22 mouse cellular contexts compared by ENCODE assay signal in the genomic region with DNA sequence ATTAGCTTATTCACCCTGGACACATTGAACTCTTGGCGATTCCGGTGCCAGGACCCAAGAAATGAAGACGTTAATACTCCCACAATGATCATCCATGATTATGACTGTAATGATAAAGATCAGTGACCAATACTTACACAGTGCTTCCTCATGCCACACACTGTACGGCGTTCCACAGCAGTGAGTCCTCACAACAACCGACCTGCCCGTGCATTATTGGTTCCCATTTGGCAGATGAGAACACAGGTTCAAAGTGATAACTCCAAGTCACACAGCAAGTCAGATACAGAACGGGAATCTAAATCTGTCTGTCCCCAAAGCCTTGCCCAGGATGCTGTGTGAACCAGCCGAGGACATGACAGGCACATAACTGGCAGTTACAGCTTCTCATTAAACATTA. TPM values are rescaled to one million over a fixed set of nuclear protein-coding genes. Genes with fewer than 3 reads are reported as not detected.
DNase-seq lines count a peak whose midpoint lies in the region; ATAC-seq and TF ChIP-seq lines count a peak whose summit lies in the region.
"Had no signal": no experiment of that assay in that cellular context is flagged by ENCODE, and none has a peak within 500 bp of the region (broad histone marks: within the 10 kb centered on the region; RNA-seq: fewer than 3 reads in every experiment).

No protein-coding gene starts in this region.

- H3K9me3 ChIP-seq in stomach, postnatal 0 days (ENCODE audit: control insufficient read depth, low read length): no peaks in the 10 kb centered on the region
- no peaks in the 10 kb centered on the region for H3K9me3 ChIP-seq in hindbrain, embryonic 13.5 days
- H3K9me3 ChIP-seq: embryonic facial prominence, embryonic 13.5 days; embryonic facial prominence, embryonic 15.5 days; forebrain, embryonic 10.5 days; forebrain, embryonic 12.5 days had no signal

- no peak for TF ChIP-seq CTCF in stomach, postnatal 0 days (IDR thresholded peaks at IDR 0.05; ENCODE audit: low read depth)

- no peak overlapping the region for H3K4me2 ChIP-seq in stomach, postnatal 0 days (replicated peaks; ENCODE audit: low read depth)
- no peak overlapping the region for H3K4me2 ChIP-seq in hindbrain, embryonic 13.5 days
- H3K4me2 ChIP-seq: embryonic facial prominence, embryonic 13.5 days; embryonic facial prominence, embryonic 15.5 days; forebrain, embryonic 12.5 days had no signal

- DNase-seq in 3134 (ENCODE audit: extremely low read depth, insufficient read length, low spot score): peak; percentile 58
- peak; percentile 40 for DNase-seq in 3T3-L1 (ENCODE audit: low read depth, low spot score)
- DNase-seq in stomach, postnatal 0 days (ENCODE audit: low spot score): no peak
- no peak for DNase-seq in gastrocnemius, postnatal 25 days
- DNase-seq: adrenal gland, adult 2 months; adrenal gland, postnatal 10 days; adrenal gland, postnatal 25 days; cerebellum, adult 11 months; cerebellum, adult 18-20 months; cerebellum, adult 8-10 months; cerebellum, adult 9-11 months; cerebellum, postnatal 14 days; cerebellum, postnatal 36 days; embryo, embryonic 11 days had no signal

- 82% methylated on average over 9 of the region's 9 CpGs for WGBS in stomach, postnatal 0 days
- WGBS in hindbrain, embryonic 13.5 days: 91% methylated on average over 9 of the region's 9 CpGs

- no peak for ATAC-seq in stomach, postnatal 0 days (ENCODE audit: low FRiP score, low TSS enrichment)
- no peak for ATAC-seq in hindbrain, embryonic 13.5 days (ENCODE audit: low FRiP score)
- ATAC-seq: forebrain, embryonic 14.5 days; forebrain, embryonic 16.5 days had no signal

- H3K4me1 ChIP-seq in stomach, postnatal 0 days (replicated peaks; ENCODE audit: control insufficient read depth, insufficient read depth): peaks cover 6% of the 10 kb centered on the region; the same call in 1 of the 2 replicates
- no peaks in the 10 kb centered on the region for H3K4me1 ChIP-seq in hindbrain, embryonic 13.5 days (replicated peaks)

- H3K36me3 ChIP-seq in stomach, postnatal 0 days (ENCODE audit: control insufficient read depth, insufficient read depth, low read length): peaks cover 5% of the 10 kb centered on the region; the same call in 1 of the 2 replicates
- H3K36me3 ChIP-seq in hindbrain, embryonic 13.5 days: peaks cover 4% of the 10 kb centered on the region; the same call in 1 of the 2 replicates
- H3K36me3 ChIP-seq: forebrain, embryonic 12.5 days had no signal

- no peaks in the 10 kb centered on the region for H3K27me3 ChIP-seq in stomach, postnatal 0 days (ENCODE audit: control insufficient read depth, insufficient read depth, low read length)
- no peaks in the 10 kb centered on the region for H3K27me3 ChIP-seq in hindbrain, embryonic 13.5 days
- H3K27me3 ChIP-seq: embryonic facial prominence, embryonic 13.5 days; embryonic facial prominence, embryonic 15.5 days; forebrain, embryonic 12.5 days had no signal

- no peak overlapping the region for H3K4me3 ChIP-seq in stomach, postnatal 0 days (ENCODE audit: low read depth, low read length)
- no peak overlapping the region for H3K4me3 ChIP-seq in hindbrain, embryonic 13.5 days
- H3K4me3 ChIP-seq: embryonic facial prominence, embryonic 13.5 days; embryonic facial prominence, embryonic 15.5 days; erythroblast, embryonic 14.5 days; forebrain, embryonic 10.5 days; forebrain, embryonic 12.5 days had no signal

- no peak for TF ChIP-seq EP300 in stomach, postnatal 0 days (optimal IDR thresholded peaks at IDR 0.05)

- no peak overlapping the region for H3K9ac ChIP-seq in stomach, postnatal 0 days (ENCODE audit: low read length)
- H3K9ac ChIP-seq in hindbrain, embryonic 13.5 days: no peak overlapping the region
- H3K9ac ChIP-seq: embryonic facial prominence, embryonic 13.5 days; embryonic facial prominence, embryonic 15.5 days; forebrain, embryonic 12.5 days had no signal

- H3K27ac ChIP-seq in stomach, postnatal 0 days (replicated peaks): 0 out of 2 replicates have a peak overlapping the region, but pooled peaks have one; percentile 3
- H3K27ac ChIP-seq in hindbrain, embryonic 13.5 days: no peak overlapping the region
- H3K27ac ChIP-seq: embryonic facial prominence, embryonic 13.5 days; embryonic facial prominence, embryonic 15.5 days; forebrain, embryonic 10.5 days; forebrain, embryonic 12.5 days had no signal

RNA-seq across cellular contexts. Expression of a gene that starts 25.0 kb away (rescaled TPM):
- 14.2 and 14.6 TPM in 2 replicates for polyA plus RNA-seq in stomach, postnatal 0 days (2015; fragmentation: Nextera tagmentation; extraction: Ambion mirVana)
- polyA plus RNA-seq in hindbrain, embryonic 13.5 days (2015; fragmentation: Nextera tagmentation; extraction: Ambion mirVana): 9.2 and 10.8 TPM in 2 replicates
- 1 to 10 TPM; 7.9 to 10.0 TPM for total RNA-seq in gastrocnemius, postnatal 25 days (2021)
- polyA plus RNA-seq: erythroblast, embryonic 14.5 days had no signal

Comparison
In these comparisons a context has a peak if more than half of its experiments do, and no peak if none do; other contexts are left out.
1. DNase-seq: peak in 3134 (single experiment) and 3T3-L1 (single experiment); none in stomach, postnatal 0 days (single experiment) and gastrocnemius, postnatal 25 days (single experiment).